Mouse (Mus musculus): ENCODE measurements at regions not wholly inside any gene's neighbourhood (a gene's known extent, or its start where the extent isn't known, plus 50 kb on each side); places are given as distances from the start of the nearest gene placed in this dataset.

- no peaks in the 10 kb centered on the region for H3K36me3 ChIP-seq (ENCODE audit: control insufficient read depth, insufficient read depth, low read length, poor library complexity, severe bottlenecking)
- no peaks in the 10 kb centered on the region for H3K27me3 ChIP-seq (ENCODE audit: control insufficient read depth, insufficient read depth, low read length, poor library complexity, severe bottlenecking)
- no peak for DNase-seq (ENCODE audit: low read depth, low spot score)
Measured at GRCm38 (mm10) chr10:111712991-111713390, 206.9 kb downstream of the Phlda1 start.

- no peaks in the 10 kb centered on the region for H3K36me3 ChIP-seq (ENCODE audit: control insufficient read depth, insufficient read depth, low read length, poor library complexity, severe bottlenecking)
- H3K27me3 ChIP-seq (ENCODE audit: control insufficient read depth, insufficient read depth, low read length, poor library complexity, severe bottlenecking), result no peaks in the 10 kb centered on the region
- DNase-seq (ENCODE audit: low read depth, low spot score), result no peak
Measured at GRCm38 (mm10) chr10:111713676-111714075, 207.6 kb downstream of the Phlda1 start.

GRCm38 (mm10) chr10:111715172-111715571, 209.1 kb downstream of the Phlda1 start:
- Histone ChIP-seq H3K27me3 (ENCODE audit: control insufficient read depth, insufficient read depth, low read length, poor library complexity, severe bottlenecking) (no peaks in the 10 kb centered on the region), H3K36me3 (ENCODE audit: control insufficient read depth, insufficient read depth, low read length, poor library complexity, severe bottlenecking) (no peaks in the 10 kb centered on the region)
- DNase-seq (ENCODE audit: low read depth, low spot score), result no peak

- DNase-seq (ENCODE audit: low read depth, low spot score), result no peak
- H3K36me3 ChIP-seq (ENCODE audit: control insufficient read depth, insufficient read depth, low read length, poor library complexity, severe bottlenecking), result no peaks in the 10 kb centered on the region
- no peaks in the 10 kb centered on the region for H3K27me3 ChIP-seq (ENCODE audit: control insufficient read depth, insufficient read depth, low read length, poor library complexity, severe bottlenecking)
Measured at GRCm38 (mm10) chr10:111719632-111720031, 213.5 kb downstream of the Phlda1 start.

- no peak for DNase-seq (ENCODE audit: low read depth, low spot score)
Measured at GRCm38 (mm10) chr10:111721068-111721467, 215.0 kb downstream of the Phlda1 start.

GRCm38 (mm10) chr10:111723885-111724284, 217.8 kb downstream of the Phlda1 start:
- no peaks in the 10 kb centered on the region for H3K27me3 ChIP-seq (ENCODE audit: control insufficient read depth, insufficient read depth, low read length, poor library complexity, severe bottlenecking)
- DNase-seq (ENCODE audit: low read depth, low spot score), result no peak
- no peaks in the 10 kb centered on the region for H3K36me3 ChIP-seq (ENCODE audit: control insufficient read depth, insufficient read depth, low read length, poor library complexity, severe bottlenecking)

More at GRCm38 (mm10) chr10:111721068-111721467, 215.0 kb downstream of the Phlda1 start:
- Histone ChIP-seq H3K36me3 (ENCODE audit: control insufficient read depth, insufficient read depth, low read length, poor library complexity, severe bottlenecking) (no peaks in the 10 kb centered on the region), H3K27me3 (ENCODE audit: control insufficient read depth, insufficient read depth, low read length, poor library complexity, severe bottlenecking) (no peaks in the 10 kb centered on the region)

- peak; percentile 4 for DNase-seq (ENCODE audit: low read depth, low spot score)
- H3K27me3 ChIP-seq (ENCODE audit: control insufficient read depth, insufficient read depth, low read length, poor library complexity, severe bottlenecking), result no peaks in the 10 kb centered on the region
Measured at GRCm38 (mm10) chr10:111724574-111725414, 218.7 kb downstream of the Phlda1 start.

GRCm38 (mm10) chr10:111736026-111736425, 229.9 kb downstream of the Phlda1 start:
- Histone ChIP-seq H3K36me3 (ENCODE audit: control insufficient read depth, insufficient read depth, low read length, poor library complexity, severe bottlenecking) (no peaks in the 10 kb centered on the region), H3K27me3 (ENCODE audit: control insufficient read depth, insufficient read depth, low read length, poor library complexity, severe bottlenecking) (no peaks in the 10 kb centered on the region)
- no peak for DNase-seq (ENCODE audit: low read depth, low spot score)

More at GRCm38 (mm10) chr10:111724574-111725414, 218.7 kb downstream of the Phlda1 start:
- no peaks in the 10 kb centered on the region for H3K36me3 ChIP-seq (ENCODE audit: control insufficient read depth, insufficient read depth, low read length, poor library complexity, severe bottlenecking)

GRCm38 (mm10) chr10:111739471-111740138, 232.9 kb upstream of the Krr1 start:
- Histone ChIP-seq H3K27me3 (ENCODE audit: control insufficient read depth, insufficient read depth, low read length, poor library complexity, severe bottlenecking) (no peaks in the 10 kb centered on the region), H3K36me3 (ENCODE audit: control insufficient read depth, insufficient read depth, low read length, poor library complexity, severe bottlenecking) (no peaks in the 10 kb centered on the region)
- no peak for DNase-seq (ENCODE audit: low read depth, low spot score)

- H3K36me3 ChIP-seq (ENCODE audit: control insufficient read depth, insufficient read depth, low read length, poor library complexity, severe bottlenecking), result no peaks in the 10 kb centered on the region
- no peaks in the 10 kb centered on the region for H3K27me3 ChIP-seq (ENCODE audit: control insufficient read depth, insufficient read depth, low read length, poor library complexity, severe bottlenecking)
- no peak for DNase-seq (ENCODE audit: low read depth, low spot score)
Measured at GRCm38 (mm10) chr10:111740586-111741265, 231.7 kb upstream of the Krr1 start.

- no peaks in the 10 kb centered on the region for H3K27me3 ChIP-seq (ENCODE audit: control insufficient read depth, insufficient read depth, low read length, poor library complexity, severe bottlenecking)
- H3K36me3 ChIP-seq (ENCODE audit: control insufficient read depth, insufficient read depth, low read length, poor library complexity, severe bottlenecking), result no peaks in the 10 kb centered on the region
- DNase-seq (ENCODE audit: low read depth, low spot score), result no peak
Measured at GRCm38 (mm10) chr10:111741301-111741945, 231.0 kb upstream of the Krr1 start.

GRCm38 (mm10) chr10:111743291-111743690, 229.2 kb upstream of the Krr1 start:
- Histone ChIP-seq H3K36me3 (ENCODE audit: control insufficient read depth, insufficient read depth, low read length, poor library complexity, severe bottlenecking) (no peaks in the 10 kb centered on the region), H3K27me3 (ENCODE audit: control insufficient read depth, insufficient read depth, low read length, poor library complexity, severe bottlenecking) (no peaks in the 10 kb centered on the region)
- DNase-seq (ENCODE audit: low read depth, low spot score), result no peak

- H3K27me3 ChIP-seq (ENCODE audit: control insufficient read depth, insufficient read depth, low read length, poor library complexity, severe bottlenecking), result no peaks in the 10 kb centered on the region
- H3K36me3 ChIP-seq (ENCODE audit: control insufficient read depth, insufficient read depth, low read length, poor library complexity, severe bottlenecking), result no peaks in the 10 kb centered on the region
- no peak for DNase-seq (ENCODE audit: low read depth, low spot score)
Measured at GRCm38 (mm10) chr10:111745116-111745515, 227.3 kb upstream of the Krr1 start.

GRCm38 (mm10) chr10:111746067-111746878, 226.2 kb upstream of the Krr1 start:
- Histone ChIP-seq H3K36me3 (ENCODE audit: control insufficient read depth, insufficient read depth, low read length, poor library complexity, severe bottlenecking) (no peaks in the 10 kb centered on the region), H3K27me3 (ENCODE audit: control insufficient read depth, insufficient read depth, low read length, poor library complexity, severe bottlenecking) (no peaks in the 10 kb centered on the region)
- DNase-seq (ENCODE audit: low read depth, low spot score), result no peak

Data from splenic B cell, adult 2 months (primary cell).